8 mouse cellular contexts compared by ENCODE assay signal in genomic region chr19:9899072-9899779, GRCm38 (mm10). TPM values are rescaled to one million over a fixed set of nuclear protein-coding genes. Genes with fewer than 3 reads are reported as not detected.
DNase-seq lines count a peak whose midpoint lies in the region; ATAC-seq lines count a peak whose summit lies in the region.

Gene Incenp, minus strand, starts transcription at chr19:9899551.

- H3K4me2 ChIP-seq in forebrain, embryonic 14.5 days (ENCODE audit: low read length) = peak within 1 kb of the TSS; percentile 80
- H3K4me2 ChIP-seq in neural tube, embryonic 15.5 days = peak within 1 kb of the TSS; percentile 94

- H3K36me3 ChIP-seq in forebrain, embryonic 14.5 days (ENCODE audit: control insufficient read depth, insufficient read depth, low read length) = peaks cover 15% of the 10 kb centered on the region
- H3K36me3 ChIP-seq in neural tube, embryonic 15.5 days = peaks cover 4% of the 10 kb centered on the region; the same call in 1 of the 2 replicates

- no peaks in the 10 kb centered on the region for H3K9me3 ChIP-seq in forebrain, embryonic 14.5 days (replicated peaks; ENCODE audit: control insufficient read depth, low read length)
- no peaks in the 10 kb centered on the region for H3K9me3 ChIP-seq in neural tube, embryonic 15.5 days (replicated peaks)

- peak within 1 kb of the TSS; percentile 74 for H3K27ac ChIP-seq in forebrain, embryonic 14.5 days (ENCODE audit: low read depth, low read length)
- peak within 1 kb of the TSS; percentile 90 for H3K27ac ChIP-seq in neural tube, embryonic 15.5 days (replicated peaks)

- peak; percentile 99 for ATAC-seq in forebrain, embryonic 14.5 days
- ATAC-seq in neural tube, embryonic 15.5 days (ENCODE audit: low FRiP score) = peak; percentile 99

- H3K27me3 ChIP-seq in forebrain, embryonic 14.5 days (replicated peaks; ENCODE audit: control insufficient read depth, insufficient read depth, low read length) = no peaks in the 10 kb centered on the region
- H3K27me3 ChIP-seq in neural tube, embryonic 15.5 days (replicated peaks) = no peaks in the 10 kb centered on the region

- H3K4me1 ChIP-seq in forebrain, embryonic 14.5 days (ENCODE audit: control insufficient read depth, insufficient read depth, low read length) = peaks cover 19% of the 10 kb centered on the region
- peaks cover 24% of the 10 kb centered on the region for H3K4me1 ChIP-seq in neural tube, embryonic 15.5 days

- peak within 1 kb of the TSS; percentile 81 for H3K4me3 ChIP-seq in forebrain, embryonic 14.5 days (ENCODE audit: low read depth, low read length)
- peak within 1 kb of the TSS; percentile 72 for H3K4me3 ChIP-seq in neural tube, embryonic 15.5 days (replicated peaks)

- H3K9ac ChIP-seq in forebrain, embryonic 14.5 days (ENCODE audit: low read length) = peak within 1 kb of the TSS; percentile 81
- H3K9ac ChIP-seq in neural tube, embryonic 15.5 days (replicated peaks) = peak within 1 kb of the TSS; percentile 60

- WGBS in forebrain, embryonic 14.5 days = under 1% methylated on average over 58 of the region's 58 CpGs
- WGBS in neural tube, embryonic 15.5 days = under 1% methylated on average over 57 of the region's 58 CpGs

- DNase-seq in ES-CJ7 (ENCODE audit: low read depth, low spot score) = peak; percentile 99
- peak; percentile 85 for DNase-seq in cerebellum, adult 11 months
- peak; percentile 99 for DNase-seq in forebrain, embryonic 14.5 days (ENCODE audit: low spot score)
- DNase-seq in heart, postnatal 14 days = peak; percentile 87 to 89
- peak; percentile 95 for DNase-seq in layer of hippocampus, adult 11-12 months (ENCODE audit: low spot score)
- DNase-seq in lung, adult 18-20 months = peak; percentile 97 to 98
- DNase-seq in testis, postnatal 14 days (ENCODE audit: low spot score) = peak; percentile 94

- intact Hi-C loops in heart, postnatal 14 days (cut with DNase I) = no loop called here

RNA-seq across cellular contexts. Expression of gene Incenp, which starts in this region (rescaled TPM):
- 39.8 and 41.0 TPM in 2 replicates for polyA plus RNA-seq in forebrain, embryonic 14.5 days (2014; fragmentation: Nextera tagmentation; extraction: Ambion mirVana)
- total RNA-seq in heart, postnatal 14 days (2021) = 10 to 100 TPM in 1 of 2 experiments, 1 to 10 TPM in 1; 9.5 to 17.1 TPM
- polyA plus RNA-seq in neural tube, embryonic 15.5 days (2015; fragmentation: Nextera tagmentation; extraction: Ambion mirVana) = 21.8 and 45.8 TPM in 2 replicates

Comparison
In these comparisons a context has a peak if more than half of its experiments do, and no peak if none do; other contexts are left out.
1. Peak in every context shown above with its lines: DNase-seq, ATAC-seq, H3K4me3 ChIP-seq and H3K27ac ChIP-seq.